Mouse (Mus musculus) mouse embryonic stem cell (cell line): ENCODE data around the gene Fnbp1.

Source experiments
- in situ Hi-C, 2 experiments: fragments of 300-500 bp; cut with MboI; formaldehyde crosslinking; loops; 1 replicate in 1 of 2; 3 replicates in 1 of 2; pipeline ENCODE4 v1.14.3; 2019 to 2020; ENCODE audit warnings: low sequenced_read_pairs in 2 of 2, low pct_unique_long_range_greater_than_20kb in 1 of 2, mixed read lengths in 1 of 2; ENCODE audit not compliant: unreplicated experiment in 1 of 2

Fnbp1 gene

GRCm38 (mm10) chr2:31156846-31157245 is 15.0 kb upstream of the Fnbp1 start:
- in situ Hi-C loops, result no loop called here

GRCm38 (mm10) chr2:31151892-31152812 is 10.3 kb upstream of the Fnbp1 start, which contains the start of gene Gpr107:
Gene Gpr107, plus strand, starts transcription at chr2:31152316.
- in situ Hi-C loops, result loop anchor here in 1 of 2 experiments (5.0 kb wide), 1 partner anchor 55 kb away; no protein-coding TSS in a partner anchor

- in situ Hi-C loops, result loop anchor here in 1 of 2 experiments (5.0 kb wide), 1 partner anchor 53 kb away; no protein-coding TSS in a partner anchor
Measured at GRCm38 (mm10) chr2:31150762-31151161, 9.0 kb upstream of the Fnbp1 start.

- in situ Hi-C loops, result no loop called here
Measured at GRCm38 (mm10) chr2:31147054-31147453, 5.2 kb upstream of the Fnbp1 start.

- in situ Hi-C loops, result no loop called here
Measured at GRCm38 (mm10) chr2:31144901-31145300, 3.1 kb upstream of the Fnbp1 start.

- in situ Hi-C loops, result no loop called here
Measured at GRCm38 (mm10) chr2:31143768-31144695, 2.2 kb upstream of the Fnbp1 start.

GRCm38 (mm10) chr2:31143326-31143725 is 1.5 kb upstream of the Fnbp1 start:
- in situ Hi-C loops, result no loop called here

- in situ Hi-C loops, result no loop called here
Measured at GRCm38 (mm10) chr2:31142505-31142904, 697 bp upstream of the Fnbp1 start.

- in situ Hi-C loops, result no loop called here
Measured at GRCm38 (mm10) chr2:31141074-31141866, 538 bp downstream of the Fnbp1 start.

GRCm38 (mm10) chr2:31140772-31141073 is 1.1 kb downstream of the Fnbp1 start:
- in situ Hi-C loops, result no loop called here

GRCm38 (mm10) chr2:31139991-31140771 is 1.6 kb downstream of the Fnbp1 start:
- in situ Hi-C loops, result no loop called here

- in situ Hi-C loops, result no loop called here
Measured at GRCm38 (mm10) chr2:31139174-31139632, 2.6 kb downstream of the Fnbp1 start.

GRCm38 (mm10) chr2:31137018-31137590 is 4.7 kb downstream of the Fnbp1 start:
- in situ Hi-C loops, result no loop called here

- in situ Hi-C loops, result no loop called here
Measured at GRCm38 (mm10) chr2:31136338-31136737, 5.5 kb downstream of the Fnbp1 start.

GRCm38 (mm10) chr2:31135512-31135931 is 6.3 kb downstream of the Fnbp1 start:
- in situ Hi-C loops, result no loop called here

GRCm38 (mm10) chr2:31133981-31134380 is 7.8 kb downstream of the Fnbp1 start:
- in situ Hi-C loops, result no loop called here

GRCm38 (mm10) chr2:31132682-31133081 is 9.1 kb downstream of the Fnbp1 start:
- in situ Hi-C loops, result no loop called here
